Mouse (Mus musculus) granulocyte monocyte progenitor cell, adult 5-6 weeks (primary cell): ENCODE measurements around the gene B3gnt2. TPM values are rescaled to one million over a fixed set of nuclear protein-coding genes. Genes with fewer than 3 reads are reported as not detected.
A peak's percentile ranks its signal among the peaks of the same experiment; 100 is the strongest.

ENCODE experiments used
- ATAC-seq: replicated peaks from 2 replicates; pipeline ENCODE4 v1.8.0; 2016; ENCODE audit warnings: mild to moderate bottlenecking, moderate TSS enrichment, inconsistent platforms; ENCODE audit not compliant: poor library complexity, severe bottlenecking
- total RNA-seq, 2 experiments: library from RNA; stranded (forward) in 1 of 2; stranded (reverse) in 1 of 2; fragments of 200-712, 200-1000 nt in 1 of 2; fragments of >200 nt in 1 of 2; fragmentation: Nextera tagmentation in 1 of 2; gene quantifications; 2 replicates each; pipeline ENCODE4 v1.2.3; 2014 to 2017

Gene B3gnt2
- total RNA-seq, 2 experiments from 2014 or later: 12.3 to 41.3 TPM

DNA sequence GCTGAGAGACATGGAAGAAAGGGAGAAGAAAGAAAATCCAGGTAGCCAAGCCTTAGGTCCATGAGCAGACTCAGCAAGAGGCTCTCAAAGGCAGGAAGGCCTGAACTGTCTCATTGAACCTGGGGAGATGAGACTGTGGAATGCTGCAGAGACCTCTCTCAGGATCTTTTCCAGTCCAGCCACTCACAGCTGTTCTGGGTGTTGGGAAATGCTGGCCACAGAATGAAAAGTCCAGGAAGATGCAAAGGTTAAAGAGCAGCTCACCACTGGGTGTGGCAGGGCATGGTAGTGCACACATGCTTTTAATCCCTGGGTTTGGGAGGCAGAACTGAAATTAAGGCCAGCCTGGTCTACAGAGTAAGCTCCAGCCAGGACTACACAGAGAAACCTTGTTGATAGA lies 79.6 kb downstream of the B3gnt2 start:
- no peak for ATAC-seq

DNA sequence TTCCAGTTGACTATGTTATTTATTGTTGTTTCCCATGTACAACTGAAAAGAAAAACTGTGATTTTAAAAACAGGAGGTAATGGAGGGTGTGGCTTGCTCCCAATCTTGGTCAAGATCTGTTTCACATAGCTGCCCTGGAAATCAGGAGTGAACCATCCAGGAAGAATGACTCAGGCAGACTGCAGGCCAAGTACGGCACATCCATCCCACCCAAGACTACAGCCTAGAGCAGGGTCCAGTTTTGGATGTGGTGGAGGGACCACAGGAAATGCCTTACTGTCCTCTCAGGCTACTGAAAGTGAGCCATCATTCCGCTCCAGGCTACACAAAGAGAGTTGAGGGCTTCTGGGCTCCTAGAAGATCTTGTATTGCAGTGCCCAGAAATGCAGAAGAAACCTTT lies 80.0 kb downstream of the B3gnt2 start:
- ATAC-seq: no peak

DNA sequence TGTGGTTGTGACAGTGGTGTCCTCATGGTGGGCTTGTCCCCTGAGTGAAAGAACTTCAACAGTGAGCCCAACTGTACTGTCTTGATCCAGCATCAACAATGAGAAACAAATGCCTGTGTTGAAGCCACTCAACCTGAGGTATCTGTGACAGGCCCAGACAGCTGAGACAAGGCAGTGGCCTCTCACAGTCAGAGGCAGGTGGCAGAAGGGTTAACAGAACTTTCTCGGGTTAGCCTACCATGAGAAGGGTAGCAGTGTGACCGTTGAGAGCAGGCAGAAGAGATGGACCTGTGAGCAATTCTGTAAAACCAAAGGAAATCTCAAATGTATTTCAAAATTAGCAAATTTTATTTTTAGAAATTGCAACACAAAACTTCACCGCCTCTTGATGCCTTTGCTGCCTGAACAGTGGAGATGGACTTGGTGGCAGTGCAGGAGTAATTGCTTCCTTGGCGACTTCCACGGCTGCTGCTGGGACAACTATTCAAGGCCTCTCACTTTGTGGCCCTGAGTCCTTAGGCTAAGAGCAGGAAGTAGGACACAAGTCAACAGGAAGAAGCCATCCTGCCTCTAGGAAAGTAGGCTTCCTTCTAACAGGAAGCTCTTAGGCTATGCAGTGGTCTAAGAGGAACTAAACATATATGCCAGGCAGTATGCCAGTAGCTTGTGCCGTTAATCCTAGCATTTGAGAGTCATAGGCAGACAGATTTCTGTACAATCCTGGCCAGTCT lies 80.8 kb downstream of the B3gnt2 start:
- ATAC-seq: peak; percentile 71

DNA sequence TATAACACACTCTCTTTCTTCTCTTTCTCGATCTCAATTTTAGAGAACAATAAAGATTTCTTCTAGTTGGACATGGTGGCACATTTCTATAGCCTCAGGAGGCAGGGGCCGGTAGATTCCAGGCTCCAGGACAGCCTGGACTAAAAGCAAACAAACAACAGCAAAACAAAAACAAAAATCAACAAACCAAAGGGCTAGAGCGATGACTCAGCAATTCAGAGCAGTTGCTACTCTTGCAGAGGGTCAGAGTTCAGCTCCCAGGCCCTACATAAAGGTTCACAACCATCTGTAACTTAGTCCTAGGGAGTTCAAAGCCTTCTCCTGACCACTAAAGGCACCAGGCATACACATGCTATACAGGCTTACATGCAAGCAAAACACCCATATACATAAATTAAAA lies 82.2 kb downstream of the B3gnt2 start:
- ATAC-seq: no peak

DNA sequence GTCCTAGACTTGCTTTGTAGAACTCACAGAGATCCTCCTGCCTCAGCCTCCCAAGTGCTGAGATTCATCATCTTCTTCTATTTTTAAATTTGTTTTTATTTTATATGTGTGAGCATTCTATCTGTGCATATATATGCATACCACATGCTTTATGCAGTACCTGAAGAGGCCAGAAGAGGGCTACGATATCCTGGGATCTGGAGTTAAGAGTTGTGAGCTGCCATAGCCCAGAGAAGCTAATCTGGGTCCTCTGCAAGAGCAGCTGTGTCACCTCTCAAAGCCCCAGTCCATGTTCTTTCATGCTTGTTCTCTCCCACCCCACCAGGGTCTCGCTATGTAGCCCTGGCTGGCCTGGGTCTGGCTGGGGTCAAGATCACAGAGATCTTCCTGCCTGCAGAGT lies 83.2 kb downstream of the B3gnt2 start:
- no peak; the same call in 1 of the 2 replicates for ATAC-seq

DNA sequence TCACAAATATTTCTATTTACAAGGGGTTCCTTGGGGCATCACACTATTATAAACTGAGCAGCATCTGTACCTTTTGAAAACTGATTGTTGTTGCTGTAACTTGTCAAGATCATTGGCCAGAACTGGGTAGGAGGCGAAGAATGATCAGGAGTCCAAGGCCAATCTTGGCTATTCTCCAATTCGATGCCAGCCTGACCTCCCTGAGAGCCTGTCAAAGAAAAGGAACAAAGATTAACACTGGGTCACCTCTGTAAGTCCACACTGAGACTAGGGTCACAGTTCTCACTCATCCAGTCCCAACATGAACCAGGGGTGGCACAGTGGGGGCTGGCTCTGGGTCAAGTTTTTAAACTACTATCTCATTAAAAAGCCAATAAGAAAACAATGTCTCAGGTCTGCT lies 85.9 kb downstream of the B3gnt2 start:
- ATAC-seq: no peak

DNA sequence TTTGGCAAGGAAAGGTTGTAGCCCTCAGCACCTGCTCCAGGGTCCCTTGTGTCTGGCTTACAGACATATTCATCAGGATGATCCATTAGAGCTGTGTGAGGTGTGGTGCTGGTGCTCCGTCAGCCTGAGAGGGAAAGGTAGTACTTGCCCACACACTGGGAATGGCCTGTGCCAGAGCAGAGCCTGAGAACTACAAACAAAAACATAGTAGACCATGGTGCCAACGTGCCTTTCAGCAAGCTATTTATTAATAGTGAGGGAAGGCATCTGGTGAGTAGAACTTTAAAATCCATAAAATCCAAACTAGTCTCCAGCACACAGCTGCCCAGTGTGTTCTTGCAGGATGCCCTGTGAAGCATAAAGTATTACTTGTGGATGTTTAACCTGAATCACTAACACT lies 94.5 kb downstream of the B3gnt2 start:
- ATAC-seq: no peak

DNA sequence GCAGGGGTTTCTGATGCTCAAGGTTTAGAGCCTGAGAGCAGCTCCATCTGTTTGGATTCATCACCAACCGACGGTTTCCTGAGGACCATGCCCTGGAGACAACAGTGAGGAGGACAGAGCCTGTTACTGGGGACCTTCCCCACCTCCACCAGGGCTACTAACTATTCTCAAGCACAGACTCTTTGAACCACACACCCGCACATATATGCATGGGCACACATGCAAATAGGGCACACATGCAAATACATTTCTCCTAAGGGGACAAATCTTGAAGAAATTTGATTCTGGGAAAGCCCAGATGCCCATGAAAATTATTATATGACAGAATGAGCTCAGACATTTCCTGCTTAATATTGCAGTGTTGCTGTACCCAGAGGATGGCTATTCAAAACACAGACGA lies 95.3 kb downstream of the B3gnt2 start:
- ATAC-seq: no peak

DNA sequence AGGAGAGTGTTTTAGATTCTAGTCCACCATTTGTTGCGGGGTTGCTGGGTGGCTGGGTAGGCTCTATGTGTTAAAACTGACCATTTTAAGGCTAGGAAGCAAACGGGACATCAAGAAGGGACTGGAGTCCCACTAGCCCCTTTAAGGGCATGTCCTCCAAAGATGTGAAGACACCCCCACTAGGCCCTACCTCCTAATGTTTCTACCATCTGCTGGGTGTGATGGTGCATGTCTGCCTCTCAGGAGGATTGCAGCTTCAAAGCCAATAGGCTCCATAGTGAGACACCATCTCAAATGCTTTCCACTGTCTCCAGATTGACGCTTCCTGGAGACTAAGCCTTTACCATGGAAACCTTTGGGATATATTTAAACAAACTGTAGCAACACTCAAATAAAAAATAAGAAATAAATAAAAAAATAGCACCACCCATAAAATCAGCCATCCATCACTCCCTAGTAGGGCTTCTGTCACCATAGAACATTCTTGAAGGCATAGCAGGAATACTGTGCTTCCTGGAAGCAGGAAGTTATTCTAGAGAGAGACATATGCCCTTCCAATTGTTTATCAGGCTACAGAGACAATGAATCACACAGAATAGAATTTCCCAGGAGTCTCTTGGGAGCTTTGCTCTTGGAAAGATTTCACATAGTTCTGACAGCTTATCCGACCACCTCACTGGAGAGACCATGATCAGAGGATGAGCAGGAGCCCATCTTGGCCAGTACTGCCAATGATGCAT lies 97.0 kb downstream of the B3gnt2 start:
- no peak for ATAC-seq

DNA sequence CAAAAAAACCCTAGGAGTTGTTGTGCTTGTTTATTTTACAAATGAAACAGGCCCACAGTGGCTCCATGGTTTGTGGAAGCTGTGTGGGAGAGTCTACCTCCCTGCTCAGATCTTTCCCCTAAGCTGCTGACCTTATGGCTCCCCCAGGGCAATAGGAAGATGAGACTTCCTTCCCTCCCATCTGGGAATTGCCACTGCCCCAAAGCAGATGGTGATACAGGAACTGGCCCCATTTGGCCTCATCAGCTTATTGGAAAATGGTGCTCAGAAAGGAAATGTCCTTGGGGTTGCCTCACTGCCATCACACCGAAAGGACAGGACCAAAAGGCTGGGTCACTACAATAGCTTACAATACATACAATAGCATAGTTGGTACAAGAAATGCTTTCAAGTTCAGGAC lies 97.7 kb downstream of the B3gnt2 start:
- 0 out of 2 replicates have a peak, but pooled peaks have one; percentile 14 for ATAC-seq

DNA sequence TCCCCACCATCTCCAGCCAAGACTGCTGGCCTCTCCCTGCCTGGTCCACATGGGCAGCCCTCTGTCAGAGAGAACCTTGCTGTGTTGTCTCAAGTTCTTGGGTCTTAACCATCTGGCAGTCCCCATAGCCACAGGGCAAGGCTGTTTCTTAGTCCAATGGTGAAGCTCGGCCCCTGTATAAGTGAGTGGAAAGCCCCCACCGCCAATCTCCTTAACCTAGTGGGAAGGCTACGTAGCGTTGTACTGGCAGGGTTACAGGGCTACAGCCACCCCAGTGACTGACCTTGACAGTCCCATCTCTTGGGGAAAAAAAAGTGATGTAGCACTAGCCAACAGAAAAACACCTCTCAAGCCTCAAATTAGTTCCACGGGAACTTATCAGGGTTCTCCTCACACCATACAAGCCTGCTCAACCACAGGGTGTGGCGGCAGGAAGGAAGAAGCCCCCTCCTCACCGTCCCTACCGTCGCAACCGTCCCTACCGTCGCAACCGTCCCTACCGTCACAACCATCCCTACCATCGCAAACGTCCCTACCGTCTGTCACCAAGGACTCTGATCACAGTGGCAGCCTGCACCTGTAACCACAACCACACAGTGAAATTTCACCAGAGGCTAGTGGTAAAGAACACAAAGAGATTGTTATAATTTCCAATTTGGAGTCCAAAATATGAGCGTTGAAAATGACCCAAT lies 98.4 kb downstream of the B3gnt2 start:
- peak; percentile 65 for ATAC-seq

DNA sequence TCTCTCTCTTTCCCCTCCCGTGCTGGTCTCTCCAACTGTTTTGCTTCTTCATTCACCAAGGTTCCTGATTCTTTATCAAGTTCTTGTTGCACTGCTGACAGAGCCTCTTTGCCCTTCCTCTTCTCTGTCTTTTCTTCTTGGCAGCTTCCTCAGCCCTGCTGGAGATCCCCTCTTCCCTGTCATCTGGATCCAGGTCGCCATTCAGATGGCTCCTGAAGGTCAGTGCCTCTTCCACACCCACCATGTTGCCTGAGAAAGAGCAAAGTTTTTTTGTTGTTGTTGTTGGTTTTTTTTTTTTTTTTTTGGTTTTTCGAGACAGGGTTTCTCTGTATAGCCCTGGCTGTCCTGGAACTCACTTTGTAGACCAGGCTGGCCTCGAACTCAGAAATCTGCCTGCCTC lies 101.0 kb downstream of the B3gnt2 start:
- no peak for ATAC-seq

DNA sequence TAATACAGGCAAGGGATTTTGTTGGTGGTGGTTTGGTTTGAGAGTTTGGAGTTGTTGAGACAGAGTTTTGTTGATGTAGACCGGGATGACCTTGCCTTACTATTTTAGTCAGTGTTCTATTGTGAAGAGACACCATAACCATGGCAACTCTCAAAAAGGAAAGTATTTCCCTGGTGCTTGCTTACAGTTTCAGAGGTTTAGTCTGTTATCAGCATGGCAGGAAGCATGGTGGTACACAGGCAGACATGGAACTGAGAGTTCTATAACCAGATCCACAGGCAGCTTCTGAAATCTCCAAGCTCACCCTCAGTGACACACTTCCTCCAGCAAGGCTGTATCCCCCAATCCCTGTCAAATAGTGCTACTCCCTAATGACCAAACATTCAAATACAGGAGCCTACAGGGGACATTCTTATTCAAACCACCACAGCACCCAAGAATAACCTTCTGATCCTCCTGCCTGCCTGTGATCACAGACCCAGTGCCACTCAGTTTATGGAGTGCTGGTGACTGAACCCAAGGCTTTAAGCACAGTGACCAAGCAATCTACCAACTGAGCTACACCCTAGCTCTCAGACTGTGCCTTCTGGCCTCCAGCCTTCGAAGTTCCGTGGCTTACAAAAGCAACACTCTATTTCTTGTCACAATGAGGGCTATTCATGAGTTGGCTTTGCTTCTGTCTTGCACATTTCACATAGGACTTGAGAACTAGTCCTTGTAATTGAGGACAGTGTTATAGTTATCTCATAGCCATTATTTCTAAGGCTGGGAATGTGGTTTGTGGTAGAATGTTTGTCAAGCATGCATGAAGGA lies 104.4 kb downstream of the B3gnt2 start:
- peak; percentile 40; the same call in 1 of the 2 replicates for ATAC-seq

DNA sequence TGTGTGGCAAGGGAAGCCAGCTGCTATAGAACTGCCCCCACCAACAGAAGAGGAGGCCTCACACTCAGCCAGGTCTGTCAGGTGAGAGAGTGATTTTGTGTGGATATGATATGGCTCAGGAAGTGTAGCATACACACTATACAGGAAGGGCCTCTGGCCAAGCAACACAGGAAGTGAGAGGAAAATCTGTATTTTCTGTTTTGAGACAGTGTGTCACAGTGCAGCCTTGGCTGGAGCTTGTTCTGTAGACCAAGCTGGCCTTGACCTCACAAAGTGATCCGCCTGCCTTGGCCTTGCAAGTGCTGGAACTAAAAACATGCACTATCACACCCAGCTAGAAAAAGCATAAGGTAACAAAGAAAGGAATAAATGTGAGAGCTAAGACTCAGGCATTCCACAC lies 105.6 kb downstream of the B3gnt2 start:
- peak; percentile 42; the same call in 1 of the 2 replicates for ATAC-seq

DNA sequence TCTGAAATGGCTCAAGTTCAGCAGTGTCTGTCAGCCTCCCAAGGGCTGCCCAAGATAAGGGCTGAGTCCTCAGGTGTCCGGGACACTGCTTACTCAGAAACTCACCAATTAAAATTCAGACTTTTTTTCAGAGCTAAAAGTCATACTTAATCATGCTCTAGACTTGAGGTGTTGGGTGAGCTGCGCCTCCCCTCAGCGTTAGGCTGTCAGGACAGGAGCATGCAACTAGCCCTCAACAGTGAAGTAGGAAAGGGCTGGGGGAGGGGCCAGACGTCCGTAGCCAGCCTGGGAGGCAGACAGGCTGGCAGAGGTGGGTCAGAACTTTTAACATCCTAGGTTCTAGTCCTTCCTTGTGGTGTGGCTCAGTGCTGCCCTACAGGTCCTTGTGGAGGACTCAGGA lies 108.2 kb downstream of the B3gnt2 start:
- ATAC-seq: no peak

DNA sequence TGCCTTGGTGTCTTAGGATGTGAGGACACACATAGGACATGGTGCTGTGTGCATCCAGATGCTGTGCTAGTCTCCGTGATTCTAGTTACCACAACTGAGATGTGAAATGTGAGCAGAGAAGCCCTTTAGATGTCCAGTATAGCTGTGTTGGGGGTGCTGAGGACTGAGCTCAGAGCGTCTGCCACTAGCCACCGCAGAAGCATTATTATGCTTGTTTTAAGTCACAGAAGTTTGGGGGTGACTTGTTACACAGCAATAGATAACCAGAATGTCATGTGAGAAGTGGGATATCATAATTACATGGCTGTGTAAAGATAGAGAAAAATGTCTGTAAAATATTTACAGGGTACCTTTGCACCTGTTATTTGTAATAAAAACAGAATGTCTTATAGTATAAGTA lies 109.2 kb downstream of the B3gnt2 start:
- ATAC-seq: no peak

DNA sequence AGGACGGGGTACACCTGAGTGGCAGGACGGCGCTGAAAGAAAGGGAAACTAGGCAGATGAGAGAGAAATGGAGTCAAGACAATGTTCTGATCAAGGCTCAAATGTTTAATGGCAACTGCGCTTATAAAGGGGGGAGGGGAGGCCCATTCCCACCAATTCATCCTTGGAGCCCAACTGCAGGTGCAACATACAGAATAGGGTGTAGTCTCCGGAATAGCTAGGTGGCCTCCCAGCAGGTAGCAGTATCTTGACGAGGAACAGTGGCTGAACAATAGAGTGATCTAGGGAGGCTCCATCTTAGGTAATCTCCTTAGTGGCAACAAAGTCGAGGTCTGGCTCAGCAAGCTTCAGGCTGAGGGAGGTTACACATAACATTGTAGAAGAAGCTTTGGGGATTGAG lies 113.4 kb downstream of the B3gnt2 start:
- no peak for ATAC-seq

DNA sequence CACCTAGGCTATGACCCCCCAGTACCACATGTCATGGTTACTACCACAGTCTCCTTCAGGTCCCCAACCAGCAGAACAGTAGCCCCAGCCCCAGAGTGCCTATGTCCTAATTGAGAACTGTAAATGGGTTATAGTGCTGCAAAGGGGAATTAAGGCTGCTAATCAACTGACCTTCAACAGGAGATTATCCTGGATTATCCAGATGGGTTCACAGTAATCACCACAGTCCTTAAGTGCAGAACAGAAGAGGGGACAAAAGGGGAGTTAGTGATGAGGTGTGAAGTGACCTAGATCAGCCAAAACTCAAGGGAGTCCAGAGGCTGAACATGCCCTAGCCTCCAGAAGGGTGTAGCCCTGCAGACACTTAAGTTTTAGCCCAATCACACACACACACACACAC lies 115.4 kb downstream of the B3gnt2 start:
- ATAC-seq: no peak

DNA sequence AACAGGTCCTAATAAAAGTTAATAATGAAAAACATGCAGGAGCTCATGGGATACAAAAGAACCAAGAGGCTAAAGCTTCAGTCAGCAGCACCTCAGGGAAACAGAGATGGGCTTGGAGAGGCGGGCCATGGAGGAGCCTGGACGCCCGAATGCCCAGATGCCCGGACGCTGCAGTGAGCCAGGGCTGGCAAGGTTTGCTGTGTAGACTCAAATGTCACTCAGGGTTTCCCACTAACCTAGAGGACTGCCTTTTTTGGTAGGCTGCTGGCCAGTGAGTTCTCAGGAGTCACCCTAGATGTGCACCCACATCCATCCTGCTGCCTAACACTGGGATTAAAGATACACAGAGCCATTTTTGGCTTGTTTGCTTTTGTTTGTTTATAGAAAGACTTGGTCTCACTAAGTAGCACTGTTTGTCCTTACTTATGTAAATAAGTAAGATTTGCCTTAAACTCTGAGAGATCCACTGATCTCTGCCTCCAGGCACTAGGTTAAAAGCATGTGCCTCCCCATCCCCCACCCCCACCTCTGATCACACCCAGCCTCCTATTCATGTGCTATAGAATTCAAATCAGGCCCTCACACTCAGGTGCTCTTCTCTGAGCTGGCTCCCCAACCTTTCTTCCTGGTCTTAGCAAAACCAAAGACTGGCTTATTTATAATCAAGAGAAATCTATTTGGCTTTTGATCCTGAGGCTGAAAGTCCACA lies 117.0 kb downstream of the B3gnt2 start:
- ATAC-seq: no peak
